Mouse (Mus musculus) lung, embryonic 14.5 days (tissue): Measurements from ENCODE around the gene Lalba. TPM values are rescaled to one million over a fixed set of nuclear protein-coding genes. Genes with fewer than 3 reads are reported as not detected.
"Not testable (repeated sequence)": the region's sequence is repeated elsewhere in the genome, so short reads cannot be mapped to it uniquely, and the experiment has no call there.

Experiments
- ATAC-seq: fragments of 200-750 bp; cut with Nextera tagmentation; 2 replicates; pipeline ENCODE4 v1.8.0; 2017; ENCODE audit warnings: mild to moderate bottlenecking, moderate TSS enrichment, moderate library complexity; ENCODE audit not compliant: insufficient read depth
- DNase-seq: peaks from one replicate; pipeline ENCODE4 v3.0.0-alpha.2; 2015
- H3K27ac ChIP-seq: fragments of 300-500 bp; sonication (generic); 2 replicates; pipeline ENCODE4 v1.5.1; 2014; ENCODE audit warnings: low read depth, mild to moderate bottlenecking, moderate library complexity
- H3K27me3 ChIP-seq: fragments of 300-500 bp; sonication (generic); 2 replicates; pipeline ENCODE4 v1.6.1; 2014; ENCODE audit warnings: low read length, control low read depth; ENCODE audit not compliant: insufficient read depth
- H3K36me3 ChIP-seq: fragments of 300-500 bp; sonication (generic); 2 replicates; pipeline ENCODE4 v1.6.1; 2014; ENCODE audit warnings: control low read depth; ENCODE audit not compliant: insufficient read depth
- H3K4me1 ChIP-seq: fragments of 300-500 bp; sonication (generic); 2 replicates; pipeline ENCODE4 v1.6.1; 2014; ENCODE audit warnings: antibody characterized with exemption, control low read depth; ENCODE audit not compliant: insufficient read depth
- H3K4me2 ChIP-seq: fragments of 300-500 bp; sonication (generic); 2 replicates; pipeline ENCODE4 v1.6.1; 2014; ENCODE audit warnings: mild to moderate bottlenecking
- H3K4me3 ChIP-seq: fragments of 300-500 bp; sonication (generic); 2 replicates; pipeline ENCODE4 v1.5.1; 2014; ENCODE audit warnings: low read depth, low read length
- H3K9ac ChIP-seq: fragments of 300-500 bp; sonication (generic); 2 replicates; pipeline ENCODE4 v1.6.1; 2014
- H3K9me3 ChIP-seq: fragments of 300-500 bp; sonication (generic); 2 replicates; pipeline ENCODE4 v1.6.1; 2016; ENCODE audit warnings: low read depth, low read length, control low read depth
- CTCF ChIP-seq: IDR thresholded peaks from 2 replicates; pipeline ENCODE4 v1.5.1; 2016; ENCODE audit warnings: antibody characterized with exemption, low read depth
- WGBS: fragments of 180-500 bp; shearing (Covaris S2); extraction: QIAGEN DNeasy Blood & Tissue Kit; methylation state at CpG from one replicate; pipeline ENCODE4 v1.1.7; 2014; 5-methylcytosine and 5-hydroxymethylcytosine counted together
- microRNA-seq: library from miRNA; unstranded; fragments of <30 nt; microRNA quantifications from one replicate; pipeline ENCODE4, GENCODE M21; 2016; ENCODE audit warnings: borderline number of aligned reads
- polyA plus RNA-seq: library from polyadenylated mRNA; unstranded; fragments of >200 nt; fragmentation: Nextera tagmentation; extraction: Ambion mirVana; gene quantifications from 2 replicates; pipeline ENCODE4 v1.2.1, GENCODE M21; 2014

Gene Lalba
- polyA plus RNA-seq, 1 experiment from 2014 or later, result 0.50 TPM

DNA sequence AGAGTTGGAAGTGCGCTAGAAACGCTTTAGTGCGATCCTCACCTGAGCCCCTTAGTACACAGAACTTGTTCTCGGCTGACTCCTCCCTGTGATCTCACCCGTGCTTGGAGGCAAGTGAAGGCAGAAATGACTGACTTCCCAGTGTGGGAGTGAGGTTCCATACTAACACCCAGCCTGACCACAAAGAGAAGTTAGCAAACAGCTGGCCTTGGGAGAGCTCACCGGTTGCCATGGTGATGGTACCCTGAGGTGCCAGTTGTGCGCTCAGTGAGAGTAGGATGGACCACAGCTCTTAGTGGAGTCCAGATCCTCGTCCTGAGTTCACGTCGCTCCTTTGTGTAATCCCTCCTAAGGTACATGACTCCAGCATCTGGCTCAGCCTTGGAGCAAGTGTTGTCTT is 7.6 kb downstream of the Lalba start:
- WGBS, result 74% methylated on average over 10 of the region's 10 CpGs
- ATAC-seq (no peak), DNase-seq (no peak)
- no peak overlapping the region for H3K4me3 ChIP-seq
- no peaks in the 10 kb centered on the region for H3K36me3 ChIP-seq
- H3K27me3 ChIP-seq, result no peaks in the 10 kb centered on the region
- H3K27ac ChIP-seq, result no peak overlapping the region
- no peak overlapping the region for H3K9ac ChIP-seq
- no peak overlapping the region for H3K4me2 ChIP-seq
- TF ChIP-seq CTCF, result no peak
- no peaks in the 10 kb centered on the region for H3K9me3 ChIP-seq
- H3K4me1 ChIP-seq, result no peaks in the 10 kb centered on the region

DNA sequence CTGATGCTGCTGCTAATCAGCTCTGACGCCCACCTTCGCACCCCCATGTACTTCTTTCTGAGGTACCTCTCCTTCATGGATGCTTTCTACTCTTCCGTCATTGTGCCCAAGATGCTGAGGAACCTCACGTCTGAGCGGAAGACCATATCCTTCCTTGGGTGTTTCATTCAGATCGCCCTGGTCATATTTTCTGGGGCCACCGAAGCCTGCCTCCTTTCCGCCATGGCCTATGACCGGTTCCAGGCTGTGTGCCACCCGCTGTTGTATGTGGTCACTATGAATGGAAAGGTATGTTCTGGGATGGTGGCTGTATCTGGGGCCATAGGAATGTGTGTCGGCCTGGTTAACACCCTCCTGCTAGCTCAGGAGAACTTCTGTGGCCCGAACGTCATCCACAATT is 11.0 kb downstream of the Lalba start:
- Histone ChIP-seq H3K9ac (no peak overlapping the region), H3K9me3 (no peaks in the 10 kb centered on the region), H3K4me2 (no peak overlapping the region), H3K4me1 (no peaks in the 10 kb centered on the region), H3K36me3 (no peaks in the 10 kb centered on the region), H3K27ac (no peak overlapping the region), H3K4me3 (no peak overlapping the region), H3K27me3 (no peaks in the 10 kb centered on the region)
- TF ChIP-seq CTCF, result no peak
- 90% methylated on average over 13 of the region's 13 CpGs for WGBS
- ATAC-seq (no peak), DNase-seq (no peak)

DNA sequence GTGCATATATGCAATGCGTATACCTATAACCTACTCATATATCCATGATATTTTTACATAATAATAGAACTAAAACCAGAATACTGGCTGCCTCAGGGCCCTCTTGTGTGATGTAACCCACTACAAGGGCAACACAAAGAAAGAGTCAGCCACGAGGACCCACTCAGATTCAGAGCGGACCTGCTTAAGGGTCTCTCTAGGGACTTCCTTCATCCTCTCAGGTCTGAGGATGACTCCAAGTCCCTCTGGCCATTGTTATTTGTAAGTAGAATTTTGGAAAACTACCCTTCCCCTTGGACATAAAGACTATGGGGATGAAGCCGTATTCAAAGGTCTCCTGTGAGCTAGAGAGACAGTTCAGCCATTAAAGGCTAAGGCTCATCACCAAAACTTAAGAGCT is 12.9 kb downstream of the Lalba start, which contains the start of gene OR5BS1P:
OR5BS1P (plus strand) TSS at position 301 of the 400 bp plus-strand sequence.
- TF ChIP-seq CTCF, result no peak
- Histone ChIP-seq H3K27me3 (no peaks in the 10 kb centered on the region), H3K4me1 (no peaks in the 10 kb centered on the region), H3K4me2 (no peak within 1 kb of the TSS), H3K36me3 (no peaks in the 10 kb centered on the region), H3K9ac (no peak within 1 kb of the TSS), H3K27ac (no peak within 1 kb of the TSS), H3K4me3 (no peak within 1 kb of the TSS), H3K9me3 (no peaks in the 10 kb centered on the region)
- ATAC-seq (no peak), DNase-seq (no peak)
- WGBS, result 89% methylated on average over 4 of the region's 4 CpGs

DNA sequence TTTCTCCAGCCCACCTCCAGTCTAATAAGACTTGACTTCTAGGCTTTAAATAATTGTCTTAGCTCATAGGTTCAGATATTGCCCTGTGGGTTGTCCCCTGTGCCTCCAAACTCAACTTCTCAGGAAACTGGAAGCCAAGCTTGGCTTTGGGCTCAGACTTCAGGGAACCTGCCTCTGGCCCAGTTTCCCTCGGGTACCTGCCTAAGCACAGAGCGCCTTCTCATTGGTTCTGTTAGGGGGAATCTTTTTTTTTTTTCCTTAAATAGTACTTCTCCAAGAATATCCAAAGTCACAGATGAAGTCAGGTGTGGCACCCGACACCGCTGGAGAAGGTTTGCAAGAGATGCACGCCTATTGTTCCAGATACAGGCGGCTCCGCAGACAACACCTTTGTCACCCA is 30.2 kb downstream of the Lalba start, which contains the start of gene Olfr281:
Olfr281 (plus strand) TSS at position 301 of the 400 bp plus-strand sequence.
- Histone ChIP-seq H3K36me3 (no peaks in the 10 kb centered on the region), H3K4me3 (no peak within 1 kb of the TSS), H3K4me1 (no peaks in the 10 kb centered on the region), H3K9me3 (no peaks in the 10 kb centered on the region), H3K9ac (no peak within 1 kb of the TSS), H3K27ac (no peak within 1 kb of the TSS), H3K4me2 (no peak within 1 kb of the TSS), H3K27me3 (no peaks in the 10 kb centered on the region)
- WGBS, result 89% methylated on average over 7 of the region's 7 CpGs
- ATAC-seq (no peak), DNase-seq (no peak)
- no peak for TF ChIP-seq CTCF

DNA sequence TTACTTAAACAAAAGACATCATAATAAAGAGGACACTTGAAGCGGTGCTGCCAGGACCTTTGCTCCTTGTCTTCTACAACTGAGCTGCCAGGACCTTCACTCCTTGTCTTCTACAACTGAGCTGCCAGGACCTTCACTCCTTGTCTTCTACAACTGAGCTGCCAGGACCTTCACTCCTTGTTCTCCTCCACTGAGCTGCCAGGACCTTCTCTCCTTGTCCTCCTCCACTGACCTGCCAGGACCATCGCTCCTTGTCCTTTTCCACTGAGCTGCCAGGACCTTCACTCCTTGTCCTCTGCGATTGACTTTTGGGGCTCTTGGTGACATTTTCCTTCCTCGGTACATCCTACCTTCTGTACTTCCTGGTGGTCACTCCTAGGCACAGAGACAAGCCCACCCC is 34.0 kb downstream of the Lalba start:
- Histone ChIP-seq H3K9ac (no peak overlapping the region), H3K27ac (no peak overlapping the region), H3K4me1 (no peaks in the 10 kb centered on the region), H3K9me3 (no peaks in the 10 kb centered on the region), H3K4me2 (no peak overlapping the region), H3K4me3 (no peak overlapping the region), H3K36me3 (no peaks in the 10 kb centered on the region), H3K27me3 (no peaks in the 10 kb centered on the region)
- ATAC-seq (no peak), DNase-seq (peak; percentile 19)
- WGBS, result 51% methylated on average over 4 of the region's 4 CpGs
- no peak for TF ChIP-seq CTCF

DNA sequence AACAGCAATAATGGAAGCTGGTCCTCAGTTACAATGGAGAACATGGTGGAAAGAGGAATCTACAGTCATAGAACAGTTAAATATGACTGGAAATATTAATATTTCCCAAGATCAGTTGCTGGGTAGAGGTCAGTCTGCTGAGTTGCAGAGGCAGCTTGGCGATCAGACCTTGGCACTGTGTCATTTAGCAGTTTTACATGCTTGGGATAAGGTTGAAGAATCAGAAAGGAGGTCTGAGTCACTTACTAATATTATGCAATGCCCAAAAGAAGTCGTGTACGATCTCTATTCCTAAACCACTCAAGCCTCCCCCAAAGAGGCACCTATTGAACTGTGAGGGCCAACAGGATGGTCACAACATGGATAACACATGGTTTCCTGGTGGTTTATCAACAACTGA is 38.0 kb downstream of the Lalba start:
- Histone ChIP-seq H3K4me3 (no peak overlapping the region), H3K36me3 (no peaks in the 10 kb centered on the region), H3K27ac (no peak overlapping the region), H3K4me1 (no peaks in the 10 kb centered on the region), H3K9me3 (no peaks in the 10 kb centered on the region), H3K4me2 (no peak overlapping the region), H3K27me3 (no peaks in the 10 kb centered on the region), H3K9ac (no peak overlapping the region)
- TF ChIP-seq CTCF, result no peak
- WGBS, result 67% methylated on average over 3 of the region's 3 CpGs
- DNase-seq, result no peak
- no peak for ATAC-seq

DNA sequence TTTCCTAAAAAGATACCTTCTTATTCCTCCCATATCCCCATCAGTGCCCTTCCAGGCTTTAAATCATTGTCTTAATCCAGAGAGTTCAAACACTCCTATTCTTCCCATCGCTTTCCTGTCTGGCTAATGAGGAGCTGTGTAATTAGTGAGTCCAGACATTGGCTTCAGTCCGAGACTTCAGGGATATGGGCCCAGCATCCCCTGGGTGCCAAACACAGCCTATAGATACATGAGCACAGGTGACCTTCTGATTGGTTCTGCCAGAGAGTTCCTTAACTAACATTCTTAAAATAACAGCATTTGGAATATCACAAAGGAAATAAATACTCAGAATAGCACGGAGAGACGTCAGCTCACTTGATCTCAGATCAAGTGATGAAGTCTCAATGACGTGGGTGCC is 51.6 kb downstream of the Lalba start, which contains the start of gene Olfr282:
Olfr282 (plus strand) TSS at position 301 of the 400 bp plus-strand sequence.
- ATAC-seq, result not testable (repeated sequence)

More for the DNA sequence above, 51.6 kb downstream of the Lalba start, which contains the start of gene Olfr282:
- WGBS, result 68% methylated on average over 5 of the region's 5 CpGs
- H3K9ac ChIP-seq, DNase-seq, H3K4me2 ChIP-seq, H3K27me3 ChIP-seq, H3K4me1 ChIP-seq, H3K9me3 ChIP-seq, H3K27ac ChIP-seq, H3K36me3 ChIP-seq, H3K4me3 ChIP-seq: not testable (repeated sequence)

Small RNA genes within 50 kb of the gene (microRNA-seq; reads per million reads assigned to microRNA genes)
- gene Mir1291, result 0.71 reads per million

Other genes starting within 250 kb of the Lalba start
- gene Olfr286, start 248.3 kb downstream of the Lalba start, polyA plus RNA-seq, result not detected in 2 replicates
- not detected in 2 replicates for gene H1fnt, start 225.4 kb downstream of the Lalba start, polyA plus RNA-seq
- 0.54 and 0.63 TPM in 2 replicates for gene Zfp641, start 186.6 kb downstream of the Lalba start, polyA plus RNA-seq
- not detected in 2 replicates for gene Olfr285, start 165.4 kb downstream of the Lalba start, polyA plus RNA-seq
- not detected in 2 replicates for gene Olfr284, start 141.7 kb downstream of the Lalba start, polyA plus RNA-seq
- not detected in 2 replicates for gene Olfr283, start 101.8 kb downstream of the Lalba start, polyA plus RNA-seq
- not detected in 2 replicates for gene Olfr282, start 51.5 kb downstream of the Lalba start, polyA plus RNA-seq
- not detected in 2 replicates for gene Olfr281, start 30.1 kb downstream of the Lalba start, polyA plus RNA-seq
- not detected in 2 replicates for gene OR5BS1P, start 12.8 kb downstream of the Lalba start, polyA plus RNA-seq
- gene Olfr279, start 9.7 kb upstream of the Lalba start, polyA plus RNA-seq, result not detected in 2 replicates
- 113 and 121 TPM in 2 replicates for gene Kansl2, start 51.5 kb upstream of the Lalba start, polyA plus RNA-seq
- gene Ccnt1, start 88.2 kb upstream of the Lalba start, polyA plus RNA-seq, result 57.7 and 58.5 TPM in 2 replicates
- 0.50 TPM in 1 of 2 replicates, not detected in the other for gene 4930415O20Rik, start 88.3 kb upstream of the Lalba start, polyA plus RNA-seq
- gene Adcy6, start 127.4 kb upstream of the Lalba start, polyA plus RNA-seq, result 20.5 and 21.8 TPM in 2 replicates
- 24.6 and 28.9 TPM in 2 replicates for gene Cacnb3, start 148.1 kb upstream of the Lalba start, polyA plus RNA-seq
- 27.2 and 28.7 TPM in 2 replicates for gene Ddx23, start 180.2 kb upstream of the Lalba start, polyA plus RNA-seq
- 0.57 and 0.67 TPM in 2 replicates for gene Rnd1, start 194.7 kb upstream of the Lalba start, polyA plus RNA-seq
- 0.28 and 1.1 TPM in 2 replicates for gene Ccdc65, start 225.5 kb upstream of the Lalba start, polyA plus RNA-seq
- gene Fkbp11, start 245.5 kb upstream of the Lalba start, polyA plus RNA-seq, result 29.7 and 32.9 TPM in 2 replicates